Mouse (Mus musculus) adrenal gland, adult 8-10 months (tissue): ENCODE measurements around the gene Cdh5. TPM values are rescaled to one million over a fixed set of nuclear protein-coding genes. Genes with fewer than 3 reads are reported as not detected.

Experiments used
- DNase-seq: peaks from one replicate; pipeline ENCODE4 v3.0.0; 2022
- total RNA-seq, 4 experiments: library from RNA; stranded (reverse); gene quantifications; 2 replicates each; pipeline ENCODE4 v1.2.4; 2022

Cdh5 gene
- total RNA-seq, 4 experiments from 2014 or later: 35.5 to 62.6 (median 44.2) TPM

- DNase-seq: no peak
These were observed 34.9 kb downstream of the Cdh5 start for GRCm38 (mm10) chr8:104136277-104136676.

GRCm38 (mm10) chr8:104137636-104138035 is 36.2 kb downstream of the Cdh5 start:
- no peak for DNase-seq

- no peak for DNase-seq
These were observed 39.2 kb downstream of the Cdh5 start for GRCm38 (mm10) chr8:104140611-104141010.

GRCm38 (mm10) chr8:104142415-104142814 is 41.0 kb downstream of the Cdh5 start:
- no peak for DNase-seq

- no peak for DNase-seq
These were observed 42.0 kb downstream of the Cdh5 start for GRCm38 (mm10) chr8:104143379-104143778.

- no peak for DNase-seq
These were observed 43.2 kb downstream of the Cdh5 start for GRCm38 (mm10) chr8:104144434-104145216.

- peak; percentile 72 for DNase-seq
These were observed 44.7 kb downstream of the Cdh5 start for GRCm38 (mm10) chr8:104145981-104146689.

- no peak for DNase-seq
These were observed 45.5 kb downstream of the Cdh5 start for GRCm38 (mm10) chr8:104146717-104147494.

- DNase-seq: no peak
These were observed 46.5 kb downstream of the Cdh5 start for GRCm38 (mm10) chr8:104147947-104148346.

- DNase-seq: no peak
These were observed 59.3 kb downstream of the Cdh5 start for GRCm38 (mm10) chr8:104160731-104161130.

GRCm38 (mm10) chr8:104169461-104169860 is 68.0 kb downstream of the Cdh5 start:
- DNase-seq: no peak

GRCm38 (mm10) chr8:104170118-104171049 is 69.0 kb downstream of the Cdh5 start, which contains the start of gene Bean1:
TSS of gene Bean1 (plus strand) at chr8:104170442.
- no peak for DNase-seq

- no peak for DNase-seq
These were observed 69.7 kb downstream of the Cdh5 start for GRCm38 (mm10) chr8:104171050-104171620.

GRCm38 (mm10) chr8:104172420-104172819 is 71.0 kb downstream of the Cdh5 start:
- no peak for DNase-seq

GRCm38 (mm10) chr8:104175848-104176527 is 74.6 kb downstream of the Cdh5 start:
- no peak for DNase-seq

- DNase-seq: no peak
These were observed 75.6 kb downstream of the Cdh5 start for GRCm38 (mm10) chr8:104177054-104177453.

- no peak for DNase-seq
These were observed 83.5 kb downstream of the Cdh5 start for GRCm38 (mm10) chr8:104184905-104185304.

- no peak for DNase-seq
These were observed 85.4 kb downstream of the Cdh5 start for GRCm38 (mm10) chr8:104186827-104187226.

- no peak for DNase-seq
These were observed 86.2 kb downstream of the Cdh5 start for GRCm38 (mm10) chr8:104187622-104188021.

- no peak for DNase-seq
These were observed 87.0 kb downstream of the Cdh5 start for GRCm38 (mm10) chr8:104188459-104188858.
